Mouse (Mus musculus) limb, embryonic 15.5 days (tissue): ENCODE data around the gene Dnttip1. TPM values are rescaled to one million over a fixed set of nuclear protein-coding genes. Genes with fewer than 3 reads are reported as not detected.

Experiments
- ATAC-seq: fragments of 200-750 bp; cut with Nextera tagmentation; 2 replicates; pipeline ENCODE4 v1.8.0; 2017; ENCODE audit warnings: low read depth, moderate TSS enrichment; ENCODE audit not compliant: insufficient number of reproducible peaks, low FRiP score, low TSS enrichment
- H3K27ac ChIP-seq: fragments of 300-500 bp; sonication (generic); 2 replicates; pipeline ENCODE4 v1.5.1; 2015; ENCODE audit warnings: moderate library complexity, mild to moderate bottlenecking, inconsistent platforms
- H3K27me3 ChIP-seq: fragments of 300-500 bp; sonication (generic); 2 replicates; pipeline ENCODE4 v1.6.1; 2015; ENCODE audit warnings: inconsistent platforms
- H3K36me3 ChIP-seq: fragments of 300-500 bp; sonication (generic); 2 replicates; pipeline ENCODE4 v1.6.1; 2015; ENCODE audit warnings: inconsistent platforms
- H3K4me1 ChIP-seq: fragments of 300-500 bp; sonication (generic); 2 replicates; pipeline ENCODE4 v1.6.1; 2015; ENCODE audit warnings: inconsistent platforms
- H3K4me2 ChIP-seq: fragments of 300-500 bp; sonication (generic); 2 replicates; pipeline ENCODE4 v1.6.1; 2015; ENCODE audit warnings: mild to moderate bottlenecking, inconsistent platforms
- H3K4me3 ChIP-seq: fragments of 300-500 bp; sonication (generic); 2 replicates; pipeline ENCODE4 v1.5.1; 2015; ENCODE audit warnings: mild to moderate bottlenecking, inconsistent platforms
- H3K9ac ChIP-seq: fragments of 300-500 bp; sonication (generic); 2 replicates; pipeline ENCODE4 v1.6.1; 2015; ENCODE audit warnings: inconsistent platforms
- H3K9me3 ChIP-seq: fragments of 300-500 bp; sonication (generic); 2 replicates; pipeline ENCODE4 v1.6.1; 2016; ENCODE audit warnings: inconsistent platforms
- WGBS: fragments of 180-500 bp; shearing (Covaris S2); methylation state at CpG from one replicate; pipeline ENCODE4 v1.1.7; 2015; 5-methylcytosine and 5-hydroxymethylcytosine counted together
- polyA plus RNA-seq: library from polyadenylated mRNA; unstranded; fragments of >200 nt; fragmentation: Nextera tagmentation; extraction: Ambion mirVana; gene quantifications from 2 replicates; pipeline ENCODE4 v1.2.1, GENCODE M21; 2015

Gene Dnttip1
- polyA plus RNA-seq, 1 experiment from 2014 or later, result 61.0 TPM

- peak within 1 kb of the TSS; percentile 80 for H3K9ac ChIP-seq
- peak within 1 kb of the TSS; percentile 93 for H3K27ac ChIP-seq
- no peaks in the 10 kb centered on the region for H3K27me3 ChIP-seq
- peaks cover 27% of the 10 kb centered on the region for H3K4me1 ChIP-seq
- ATAC-seq, result peak; percentile 87
- H3K36me3 ChIP-seq, result peaks cover 13% of the 10 kb centered on the region; the same call in 1 of the 2 replicates
- no peaks in the 10 kb centered on the region for H3K9me3 ChIP-seq
- peak within 1 kb of the TSS; percentile 63 for H3K4me3 ChIP-seq
- peak within 1 kb of the TSS; percentile 72 for H3K4me2 ChIP-seq
- WGBS, result under 1% methylated on average over 86 of the region's 89 CpGs
Observed at GRCm38 (mm10) chr2:164785481-164786387, 40.0 kb downstream of the Dnttip1 start, which contains the start of gene Snx21. Snx21 (plus strand) TSS chr2:164785823.

- Histone ChIP-seq H3K9ac (peak overlapping the region; percentile 80), H3K4me2 (peak overlapping the region; percentile 72), H3K27ac (peak overlapping the region; percentile 93), H3K9me3 (no peaks in the 10 kb centered on the region), H3K27me3 (no peaks in the 10 kb centered on the region), H3K36me3 (peaks cover 18% of the 10 kb centered on the region), H3K4me3 (peak overlapping the region; percentile 63), H3K4me1 (peaks cover 27% of the 10 kb centered on the region)
- ATAC-seq, result no peak
- WGBS, result 7% methylated on average over 15 of the region's 15 CpGs
Observed at GRCm38 (mm10) chr2:164786388-164786885, 40.7 kb downstream of the Dnttip1 start.

GRCm38 (mm10) chr2:164787032-164787431 is 41.2 kb downstream of the Dnttip1 start:
- Histone ChIP-seq H3K36me3 (peaks cover 24% of the 10 kb centered on the region), H3K4me1 (peaks cover 27% of the 10 kb centered on the region), H3K4me2 (peak overlapping the region; percentile 72), H3K27me3 (no peaks in the 10 kb centered on the region), H3K27ac (peak overlapping the region; percentile 93), H3K9me3 (no peaks in the 10 kb centered on the region), H3K9ac (peak overlapping the region; percentile 80; the same call in 1 of the 2 replicates), H3K4me3 (peak overlapping the region; percentile 63)
- no peak for ATAC-seq
- WGBS, result 87% methylated on average over 3 of the region's 3 CpGs

- no peak for ATAC-seq
- Histone ChIP-seq H3K27me3 (no peaks in the 10 kb centered on the region), H3K27ac (no peak overlapping the region), H3K9me3 (no peaks in the 10 kb centered on the region), H3K9ac (no peak overlapping the region), H3K36me3 (peaks cover 32% of the 10 kb centered on the region), H3K4me3 (no peak overlapping the region), H3K4me2 (no peak overlapping the region), H3K4me1 (peaks cover 27% of the 10 kb centered on the region)
- WGBS, result 79% methylated on average over 10 of the region's 10 CpGs
Observed at GRCm38 (mm10) chr2:164787779-164788178, 42.0 kb downstream of the Dnttip1 start.

GRCm38 (mm10) chr2:164788411-164788810 is 42.6 kb downstream of the Dnttip1 start:
- H3K4me1 ChIP-seq, result peaks cover 27% of the 10 kb centered on the region
- H3K4me3 ChIP-seq, result no peak overlapping the region
- no peak overlapping the region for H3K27ac ChIP-seq
- peaks cover 38% of the 10 kb centered on the region for H3K36me3 ChIP-seq
- H3K9me3 ChIP-seq, result no peaks in the 10 kb centered on the region
- ATAC-seq, result no peak
- H3K4me2 ChIP-seq, result no peak overlapping the region
- H3K9ac ChIP-seq, result no peak overlapping the region
- no peaks in the 10 kb centered on the region for H3K27me3 ChIP-seq
- WGBS, result 65% methylated on average over 4 of the region's 4 CpGs

- peaks cover 20% of the 10 kb centered on the region for H3K4me1 ChIP-seq
- ATAC-seq, result no peak
- H3K4me2 ChIP-seq, result no peak overlapping the region
- no peak overlapping the region for H3K27ac ChIP-seq
- no peak overlapping the region for H3K9ac ChIP-seq
- H3K36me3 ChIP-seq, result peaks cover 55% of the 10 kb centered on the region
- no peak overlapping the region for H3K4me3 ChIP-seq
- H3K9me3 ChIP-seq, result no peaks in the 10 kb centered on the region
- WGBS, result 81% methylated on average over 4 of the region's 4 CpGs
- no peaks in the 10 kb centered on the region for H3K27me3 ChIP-seq
Observed at GRCm38 (mm10) chr2:164790451-164790850, 44.7 kb downstream of the Dnttip1 start.

GRCm38 (mm10) chr2:164791841-164792261 is 46.1 kb downstream of the Dnttip1 start:
- Histone ChIP-seq H3K36me3 (peaks cover 69% of the 10 kb centered on the region), H3K9me3 (no peaks in the 10 kb centered on the region), H3K9ac (no peak overlapping the region), H3K27me3 (no peaks in the 10 kb centered on the region), H3K4me1 (peaks cover 17% of the 10 kb centered on the region), H3K4me3 (no peak overlapping the region), H3K27ac (no peak overlapping the region), H3K4me2 (no peak overlapping the region)
- WGBS, result 86% methylated on average over 18 of the region's 18 CpGs
- no peak for ATAC-seq

GRCm38 (mm10) chr2:164792400-164793190 is 46.8 kb downstream of the Dnttip1 start:
- H3K9me3 ChIP-seq, result no peaks in the 10 kb centered on the region
- peaks cover 72% of the 10 kb centered on the region for H3K36me3 ChIP-seq
- H3K27ac ChIP-seq, result no peak overlapping the region
- no peak overlapping the region for H3K4me3 ChIP-seq
- H3K4me2 ChIP-seq, result no peak overlapping the region
- ATAC-seq, result no peak
- H3K9ac ChIP-seq, result no peak overlapping the region
- H3K27me3 ChIP-seq, result no peaks in the 10 kb centered on the region
- WGBS, result 88% methylated on average over 12 of the region's 12 CpGs
- peaks cover 10% of the 10 kb centered on the region for H3K4me1 ChIP-seq

- 82% methylated on average over 3 of the region's 3 CpGs for WGBS
- Histone ChIP-seq H3K9me3 (no peaks in the 10 kb centered on the region), H3K9ac (no peak overlapping the region), H3K4me3 (no peak overlapping the region), H3K27me3 (no peaks in the 10 kb centered on the region), H3K4me2 (no peak overlapping the region), H3K4me1 (peaks cover 6% of the 10 kb centered on the region), H3K27ac (no peak overlapping the region; the same call in 1 of the 2 replicates), H3K36me3 (peaks cover 72% of the 10 kb centered on the region)
- ATAC-seq, result no peak
Observed at GRCm38 (mm10) chr2:164793236-164793635, 47.5 kb downstream of the Dnttip1 start.

GRCm38 (mm10) chr2:164793772-164794171 is 48.0 kb downstream of the Dnttip1 start:
- H3K36me3 ChIP-seq, result peaks cover 71% of the 10 kb centered on the region
- no peak overlapping the region; the same call in 1 of the 2 replicates for H3K27ac ChIP-seq
- ATAC-seq, result no peak
- H3K4me3 ChIP-seq, result no peak overlapping the region
- no peak overlapping the region for H3K9ac ChIP-seq
- no peaks in the 10 kb centered on the region for H3K27me3 ChIP-seq
- WGBS, result 88% methylated on average over 2 of the region's 2 CpGs
- H3K9me3 ChIP-seq, result no peaks in the 10 kb centered on the region
- H3K4me1 ChIP-seq, result peaks cover under 1% of the 10 kb centered on the region; the same call in 1 of the 2 replicates
- H3K4me2 ChIP-seq, result no peak overlapping the region

- WGBS, result 25% methylated on average over 5 of the region's 5 CpGs
- Histone ChIP-seq H3K9ac (no peak overlapping the region), H3K4me3 (no peak overlapping the region), H3K36me3 (peaks cover 72% of the 10 kb centered on the region), H3K27ac (no peak overlapping the region), H3K4me1 (no peaks in the 10 kb centered on the region), H3K9me3 (no peaks in the 10 kb centered on the region), H3K4me2 (no peak overlapping the region), H3K27me3 (no peaks in the 10 kb centered on the region)
- no peak for ATAC-seq
Observed at GRCm38 (mm10) chr2:164794293-164794692, 48.5 kb downstream of the Dnttip1 start.
